Mouse (Mus musculus): ENCODE measurements around the gene Glb1.
"Not testable (repeated sequence)": the region's sequence is repeated elsewhere in the genome, so short reads cannot be mapped to it uniquely, and the experiment has no call there.

The Glb1 gene

DNA sequence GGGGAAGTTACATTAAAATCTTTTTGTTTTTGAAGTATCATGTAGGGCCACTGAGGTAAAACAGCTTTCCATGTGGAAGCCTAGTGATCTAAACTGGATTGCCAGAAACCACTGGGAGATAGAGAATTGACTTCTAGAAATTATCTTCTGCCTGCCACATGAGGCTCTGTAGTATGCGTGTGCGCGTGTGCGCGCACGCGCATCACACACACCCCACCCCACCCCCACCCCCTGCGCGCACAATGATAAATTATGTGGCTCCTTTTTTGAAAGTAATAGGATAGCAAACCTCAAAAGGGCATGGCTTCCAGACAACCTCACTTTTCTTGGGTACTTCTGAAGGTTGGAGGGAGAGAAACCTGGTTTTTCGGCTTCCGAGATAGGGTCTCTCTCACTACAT, 101.0 kb downstream of the Glb1 start:
- no peak for DNase-seq (ENCODE audit: low spot score)

DNA sequence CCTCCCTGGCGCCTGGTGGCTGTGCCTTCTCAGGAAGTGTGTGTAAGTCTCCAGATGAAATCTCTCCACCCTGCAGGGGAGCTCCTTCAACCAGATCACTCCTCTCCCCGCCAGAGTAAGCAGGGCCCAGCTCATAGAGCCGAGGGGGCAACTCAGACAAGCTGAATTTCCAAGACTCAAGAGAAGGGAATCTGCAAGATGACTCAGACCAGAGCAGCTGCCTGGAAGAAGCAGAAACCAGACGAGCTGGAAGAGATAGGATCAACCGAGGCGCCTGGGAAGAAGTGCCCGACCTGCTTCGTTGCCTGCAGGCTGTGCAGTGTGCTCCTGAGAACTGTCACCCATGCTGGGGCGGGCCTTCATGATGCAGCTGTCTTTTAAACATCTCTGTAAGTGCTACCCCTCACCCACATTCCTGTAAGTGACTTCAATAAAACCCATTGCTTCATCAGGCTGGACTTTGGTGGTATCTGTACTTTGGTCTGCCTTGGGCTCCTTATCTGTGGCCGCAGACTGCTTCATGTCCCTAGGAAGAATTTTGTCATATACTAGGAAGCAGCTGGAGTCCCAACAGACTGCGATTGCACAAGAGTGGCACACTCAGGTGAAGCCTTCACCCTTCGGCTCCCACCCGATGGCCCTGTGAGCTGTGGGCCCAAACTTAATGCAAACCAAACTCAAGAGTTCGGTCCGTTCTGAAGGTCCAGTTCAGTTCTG, 102.0 kb downstream of the Glb1 start:
- no peak for DNase-seq (ENCODE audit: low spot score)

DNA sequence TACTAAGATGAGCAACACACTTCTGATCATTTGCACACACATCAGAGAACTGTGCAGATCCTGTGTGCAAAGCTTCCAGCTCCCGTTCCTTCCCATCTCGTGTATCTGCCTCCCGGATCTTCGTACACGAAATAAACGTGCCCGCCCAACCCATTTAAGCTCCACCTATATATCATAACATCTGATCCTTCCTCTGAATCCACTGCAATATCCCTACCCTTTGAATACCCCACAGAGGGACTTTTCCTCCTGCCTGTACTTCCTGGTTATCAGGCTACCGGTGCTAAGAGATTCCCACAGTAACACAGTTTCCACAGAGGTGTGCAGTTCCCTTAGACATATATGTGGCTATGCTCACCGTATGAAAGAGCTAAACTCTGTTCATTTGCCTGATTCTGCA, 103.9 kb downstream of the Glb1 start, which contains the start of gene Ccr4:
Gene Ccr4 (minus strand): TSS at position 101 of the 400 bp plus-strand sequence.
- no peak for DNase-seq (ENCODE audit: low spot score)

DNA sequence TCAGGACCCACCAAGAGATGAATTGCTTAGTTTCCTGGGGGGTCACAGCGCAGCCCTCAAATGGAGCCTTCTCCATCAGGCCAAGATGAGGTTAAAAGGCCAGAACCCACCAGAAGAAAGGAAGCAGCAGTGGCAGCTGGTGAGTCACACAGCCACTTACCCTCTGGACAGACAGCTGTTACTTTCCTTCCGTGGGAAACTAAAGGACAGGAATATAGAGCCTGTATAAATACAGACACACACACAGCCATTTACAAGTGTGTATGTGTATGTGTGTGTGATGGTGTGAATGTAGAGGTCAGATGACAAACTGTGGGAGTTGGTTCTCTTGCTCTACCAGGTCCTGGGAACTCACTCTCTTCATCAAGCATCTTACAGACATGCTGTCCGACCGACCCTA, 105.7 kb downstream of the Glb1 start:
- DNase-seq (ENCODE audit: low spot score): no peak

DNA sequence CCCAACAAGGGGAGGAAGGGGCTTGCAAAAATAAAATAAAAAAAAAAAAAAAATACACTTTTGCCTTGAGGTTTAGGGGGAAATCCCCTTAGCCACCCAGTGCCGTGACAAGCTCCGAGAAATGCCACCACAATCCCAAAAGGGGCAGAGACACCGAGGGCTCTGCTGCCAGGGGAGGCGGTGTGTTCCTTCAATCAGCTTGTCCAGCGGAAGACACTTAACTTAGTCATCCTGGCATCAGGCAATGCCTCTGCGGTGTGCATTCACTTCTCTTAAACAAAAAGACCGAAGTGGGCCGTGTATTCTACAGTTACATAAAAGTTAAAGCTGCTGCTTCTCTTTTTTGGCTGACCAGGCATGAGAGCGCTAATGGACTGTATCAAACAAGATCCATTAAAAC, 106.5 kb downstream of the Glb1 start:
- DNase-seq (ENCODE audit: low spot score): no peak

DNA sequence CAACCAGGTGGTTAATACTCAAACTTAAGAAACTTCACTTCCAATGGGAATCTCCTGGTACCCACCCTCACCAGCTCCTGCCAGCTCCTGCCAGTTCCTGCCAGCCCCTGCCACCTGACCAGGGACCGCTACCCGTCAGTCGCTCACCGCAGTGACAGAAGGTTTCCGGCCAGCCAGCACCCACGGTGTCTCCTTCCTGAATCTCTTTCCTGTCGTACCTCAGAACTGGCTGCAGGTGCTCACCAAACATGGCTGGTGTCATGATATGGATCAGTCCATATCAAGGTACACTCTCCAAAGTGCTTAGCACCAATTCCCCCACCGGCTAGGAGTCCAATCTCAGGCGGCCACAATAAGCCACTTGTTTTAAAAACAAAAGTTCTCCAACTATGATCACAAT, 108.9 kb downstream of the Glb1 start:
- DNase-seq (ENCODE audit: low spot score): no peak

DNA sequence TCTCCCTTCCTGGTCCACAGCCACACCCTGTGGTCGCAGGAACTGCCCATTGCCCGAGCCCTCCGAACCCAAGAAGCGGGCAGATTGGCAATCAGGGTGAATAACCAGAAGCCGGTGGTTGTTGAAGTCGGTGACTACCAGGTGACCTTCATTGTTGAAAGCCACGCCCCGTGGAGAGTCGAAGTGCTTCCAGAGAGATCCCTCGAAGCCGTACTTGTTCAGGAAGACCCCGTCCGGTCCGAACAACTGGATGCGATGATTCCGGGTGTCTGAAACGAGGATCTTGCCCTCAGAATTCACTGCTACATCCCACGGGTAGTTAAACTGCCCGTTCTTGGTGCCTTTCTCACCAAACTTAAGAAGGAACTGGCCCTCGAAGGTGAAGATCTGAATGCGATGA, 112.0 kb downstream of the Glb1 start:
- no peak for DNase-seq (ENCODE audit: low spot score)

DNA sequence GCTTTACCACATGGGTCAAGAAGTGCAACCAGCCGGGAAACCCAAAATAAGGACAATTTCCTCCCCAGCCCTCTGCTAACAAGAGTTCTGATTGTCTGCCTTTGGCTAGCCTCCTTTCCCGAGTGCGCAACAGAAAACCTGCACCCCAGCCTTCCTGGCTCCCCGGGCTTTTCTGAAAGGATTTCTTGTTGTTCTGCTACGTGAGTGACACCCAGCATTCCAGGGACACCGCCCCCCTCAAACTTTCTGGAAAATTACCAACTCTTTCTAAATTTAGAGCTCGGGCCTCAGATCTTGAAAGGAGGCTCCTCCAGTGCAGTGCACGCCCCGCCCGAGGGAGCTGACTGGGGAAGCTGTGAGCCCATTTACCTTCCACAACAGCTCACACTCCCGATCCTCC, 114.5 kb downstream of the Glb1 start, which contains the start of gene C130032M10Rik:
Gene C130032M10Rik (plus strand): TSS at position 334 of the 400 bp plus-strand sequence.
- DNase-seq (ENCODE audit: low spot score): no peak

DNA sequence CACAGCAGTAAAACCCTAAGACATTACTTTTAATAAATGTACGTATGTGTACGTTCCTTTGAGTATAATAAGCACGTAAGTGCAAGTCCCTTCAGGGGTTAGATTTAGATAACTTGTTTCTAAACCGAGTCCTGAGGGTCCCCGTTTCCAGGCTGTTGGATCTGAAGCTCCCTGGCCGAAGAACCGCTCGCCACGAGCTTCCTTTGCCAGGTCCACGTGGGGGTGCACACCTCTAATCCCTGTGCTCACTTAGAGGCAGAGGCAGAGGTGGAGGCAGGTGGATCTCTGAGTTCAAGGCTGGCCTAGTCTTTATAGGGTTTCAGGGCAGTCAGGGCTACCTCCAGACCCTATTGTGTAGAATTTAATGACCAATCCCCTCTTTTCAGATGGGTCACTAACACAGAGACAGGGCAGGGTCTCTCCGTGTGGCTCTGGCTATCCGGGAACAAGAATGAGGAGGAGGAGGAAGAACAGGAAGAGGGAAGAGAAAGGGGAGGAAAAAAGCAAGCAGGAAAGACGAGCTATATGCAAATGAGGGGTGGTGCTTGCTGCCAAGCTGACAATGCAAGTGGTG, 117.1 kb downstream of the Glb1 start:
- no peak for DNase-seq (ENCODE audit: low spot score)

DNA sequence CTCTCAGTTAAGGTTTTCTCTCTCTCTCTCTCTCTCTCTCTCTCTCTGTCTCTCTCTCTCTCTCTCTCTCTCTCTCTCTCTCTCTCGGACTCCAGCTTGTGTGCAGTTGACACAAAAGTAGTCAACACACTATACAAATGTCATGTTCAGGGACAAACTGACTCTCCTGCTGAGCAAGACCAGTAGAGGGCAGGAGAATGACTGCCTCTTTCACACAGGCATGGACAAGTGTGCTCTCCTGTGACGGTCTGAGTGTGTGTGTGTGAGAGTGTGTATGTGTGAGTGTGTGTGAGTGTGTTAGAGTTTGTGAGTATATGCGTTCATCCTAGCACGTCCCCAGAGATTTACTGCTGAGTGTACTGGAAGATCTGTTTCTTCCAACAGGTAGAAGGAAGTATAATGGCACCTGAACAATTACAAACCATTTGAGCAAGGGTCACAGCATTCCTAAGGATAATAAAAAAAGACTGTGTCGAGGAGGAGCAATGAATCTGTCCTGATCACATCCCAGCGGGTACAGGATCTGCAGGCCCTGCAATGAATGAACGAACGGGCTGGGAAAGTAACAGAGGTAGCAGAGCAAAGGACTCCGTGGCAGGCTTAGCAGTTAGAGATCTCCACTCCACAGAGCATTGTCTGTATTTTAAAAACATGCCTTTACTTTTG, 118.1 kb downstream of the Glb1 start:
- no peak for DNase-seq (ENCODE audit: low spot score)

DNA sequence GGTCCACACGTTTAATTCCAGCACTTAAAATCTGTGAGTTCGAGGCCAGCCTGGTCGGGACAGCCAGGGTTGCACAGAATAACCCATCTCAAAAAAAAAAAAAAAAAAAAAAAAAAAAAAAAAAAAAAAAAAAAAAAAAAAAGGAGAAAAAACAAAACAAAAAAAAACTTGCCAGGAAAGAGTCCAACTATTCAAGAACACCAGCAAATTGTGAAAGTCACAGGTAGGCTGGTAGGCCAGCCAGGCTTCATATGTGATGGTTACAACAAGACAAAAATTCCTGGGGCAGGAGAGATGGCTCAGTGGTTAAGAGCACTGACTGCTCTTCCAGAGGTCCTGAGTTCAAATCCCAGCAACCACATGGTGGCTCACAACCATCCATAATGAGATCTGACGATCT, 119.7 kb downstream of the Glb1 start:
- DNase-seq (ENCODE audit: low spot score): not testable (repeated sequence)

DNA sequence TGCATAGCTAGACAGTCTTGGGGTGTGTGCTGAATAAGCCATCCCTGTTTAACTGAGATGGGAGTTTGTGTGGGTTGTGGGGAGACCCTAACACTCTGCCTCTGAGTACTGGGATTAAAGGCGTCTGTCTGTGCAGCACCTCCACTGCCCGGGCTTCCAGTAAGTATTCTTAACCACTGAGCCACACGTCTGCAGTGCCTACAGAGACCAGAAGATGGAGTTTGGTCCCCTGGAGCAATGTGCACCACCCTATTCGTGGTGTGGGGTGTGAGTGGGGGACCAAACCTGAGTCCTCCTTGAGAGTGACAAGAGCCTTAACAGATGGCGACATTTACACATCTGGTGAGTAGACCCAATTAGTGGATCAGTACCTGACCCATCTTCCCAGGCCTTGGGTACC, 121.2 kb downstream of the Glb1 start:
- DNase-seq (ENCODE audit: low spot score): no peak

DNA sequence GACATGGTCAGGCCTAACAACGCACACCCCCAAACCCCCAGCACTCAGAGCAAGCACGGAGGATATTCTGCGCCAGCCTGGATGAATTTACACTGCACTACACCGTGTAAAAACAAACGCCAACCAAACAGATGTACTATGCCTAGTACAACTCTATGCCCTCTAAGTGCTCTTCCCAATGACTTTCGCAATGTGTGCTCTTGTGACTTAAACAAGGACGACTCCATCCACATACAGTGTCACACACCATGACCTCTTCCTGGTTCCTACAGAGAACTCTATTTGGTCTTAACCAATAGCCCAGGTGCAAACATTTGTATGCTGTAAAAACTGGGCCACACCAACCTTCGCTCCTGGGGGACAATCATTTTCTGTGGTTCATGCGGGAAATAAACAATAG, 121.6 kb downstream of the Glb1 start:
- DNase-seq (ENCODE audit: low spot score): no peak
